Mouse (Mus musculus) embryo, embryonic 10 days (tissue): ENCODE results near the gene Zfp704.

ENCODE experiments used
- DNase-seq: peaks from one replicate; pipeline ENCODE4 v3.0.0-alpha.2; 2015; ENCODE audit warnings: low spot score

Gene Zfp704

DNA sequence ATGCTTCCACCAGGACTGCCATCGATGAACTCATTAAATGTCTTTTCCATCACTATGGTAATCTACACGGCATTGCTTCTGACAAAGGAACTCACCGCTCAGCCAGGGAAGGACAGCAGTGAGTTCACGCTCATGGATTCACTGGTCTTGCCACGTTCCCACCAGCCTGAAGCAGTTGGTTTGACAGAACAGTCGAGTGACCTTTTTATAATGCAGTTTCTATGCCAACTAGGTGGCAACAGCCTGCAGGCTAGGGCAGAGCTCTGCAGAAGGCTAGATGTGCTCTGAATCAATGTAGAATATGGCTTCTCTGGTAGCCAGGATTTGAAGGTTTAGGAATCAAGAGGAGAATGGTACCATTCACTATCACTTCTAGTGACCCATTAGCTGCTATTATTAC is 186.2 kb downstream of the Zfp704 start:
- DNase-seq, result no peak

DNA sequence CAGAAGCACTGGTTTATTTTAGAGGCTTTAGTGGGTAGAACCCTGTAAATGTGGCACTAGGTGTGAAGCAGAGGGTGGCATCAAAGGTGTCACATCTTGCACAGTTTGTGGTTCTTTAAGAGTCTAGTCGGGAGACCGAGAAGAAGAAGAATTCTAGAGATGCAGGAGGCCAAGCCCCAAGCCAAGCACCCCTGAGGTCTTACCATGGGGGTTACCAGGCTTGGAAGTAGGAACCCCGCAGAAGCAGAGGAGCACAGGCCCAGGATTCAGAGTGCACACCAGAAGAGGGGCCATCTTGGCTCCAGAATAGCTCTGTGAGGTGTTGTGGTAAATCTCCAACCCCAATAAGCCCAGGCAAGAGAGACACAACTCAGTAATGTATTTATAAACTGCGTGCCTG is 201.0 kb downstream of the Zfp704 start:
- DNase-seq, result no peak

DNA sequence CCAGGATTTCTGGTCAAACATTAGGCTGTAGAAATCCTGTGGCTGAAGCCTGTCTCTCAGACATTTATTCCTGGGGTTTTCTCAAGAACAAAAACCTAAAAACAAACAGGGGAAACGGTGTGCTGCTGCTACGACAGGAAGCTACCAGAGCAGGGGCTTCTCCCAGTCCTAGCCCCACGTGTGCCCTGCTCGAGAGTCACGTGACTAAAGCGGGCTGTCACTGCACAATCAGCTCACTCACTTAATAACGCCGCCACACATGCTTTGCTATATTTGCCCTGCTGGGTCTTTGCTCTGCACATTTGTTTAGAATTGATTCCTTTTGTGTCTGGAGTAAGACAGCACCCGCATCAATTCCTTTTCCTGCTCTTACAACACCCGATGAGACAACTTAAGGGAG is 202.1 kb downstream of the Zfp704 start:
- DNase-seq, result no peak

DNA sequence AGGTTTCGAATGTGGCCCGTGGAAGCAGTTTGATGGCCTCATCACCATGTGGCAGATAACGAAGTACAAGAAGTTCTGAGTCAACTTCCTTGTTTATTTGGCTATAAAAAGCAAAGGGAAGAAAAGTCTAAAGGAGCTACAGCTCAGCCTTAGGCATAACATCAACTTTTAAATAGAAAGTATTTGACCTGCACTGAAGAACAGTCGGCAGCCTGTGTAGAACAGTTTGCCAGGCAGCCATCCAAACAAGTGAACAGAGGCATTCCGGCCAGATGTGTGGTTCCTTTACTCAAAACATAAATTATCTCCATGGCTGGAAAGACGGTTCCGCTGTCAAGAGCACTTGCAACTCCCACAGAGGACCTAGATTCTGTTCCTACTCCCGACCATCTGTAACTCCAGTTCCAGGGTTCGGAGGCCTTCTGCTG is 202.8 kb downstream of the Zfp704 start:
- DNase-seq, result no peak

DNA sequence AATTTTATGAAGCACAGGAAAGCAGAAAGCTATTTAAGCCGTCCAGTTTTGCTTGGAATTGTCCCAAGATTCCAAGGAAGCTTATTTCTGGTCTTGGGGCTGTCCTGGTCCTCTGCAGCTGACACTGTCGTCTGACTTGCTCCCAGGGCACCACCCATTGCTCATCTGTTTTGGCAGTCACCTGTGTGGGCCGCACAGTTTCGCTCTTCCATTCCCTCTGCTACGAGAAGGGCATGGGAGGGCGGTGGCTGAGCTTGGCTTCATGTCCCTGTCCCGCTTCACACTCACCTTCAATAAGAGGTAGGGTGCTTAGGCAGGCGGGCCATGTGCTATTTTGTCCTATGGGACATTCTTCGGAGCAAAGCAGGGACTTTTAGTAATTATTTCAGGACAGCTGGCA is 204.5 kb downstream of the Zfp704 start:
- no peak for DNase-seq

DNA sequence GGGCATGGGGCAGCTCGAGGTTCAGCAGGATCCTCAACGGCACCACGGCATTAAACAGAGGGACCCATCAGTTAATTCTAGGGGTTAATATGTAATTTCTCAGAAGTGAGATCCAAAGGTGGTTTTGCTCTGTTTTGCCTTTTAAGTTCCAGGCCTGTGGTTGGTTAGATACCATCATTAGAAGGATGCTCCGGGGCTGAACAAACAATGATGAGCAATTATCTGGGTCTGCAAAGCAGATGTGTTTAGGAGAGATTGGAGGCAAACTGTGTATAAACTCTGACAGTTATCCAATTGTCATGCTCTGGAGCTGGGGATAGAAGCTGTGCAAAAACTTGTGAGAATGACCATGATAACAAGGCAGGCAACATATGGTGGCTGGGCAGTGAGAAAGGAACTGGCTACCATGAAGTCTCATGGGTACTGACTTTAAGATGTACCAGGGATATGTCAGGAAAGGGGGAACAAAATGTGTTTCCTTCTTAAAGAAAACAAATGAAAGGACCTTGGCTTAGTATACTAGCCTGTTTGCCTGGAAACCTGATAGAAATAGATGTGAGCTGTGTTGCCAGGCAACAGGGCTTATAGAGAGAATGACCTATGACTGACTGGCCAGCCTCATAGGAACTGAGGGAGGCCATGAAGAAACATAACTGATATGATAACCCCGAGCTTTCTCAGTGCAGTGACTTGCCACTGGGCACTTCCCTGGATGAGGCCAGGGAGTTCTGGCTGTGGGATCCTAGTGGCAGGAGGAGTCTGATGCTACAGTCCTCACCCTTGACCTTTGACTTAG is 206.4 kb downstream of the Zfp704 start:
- DNase-seq, result no peak

DNA sequence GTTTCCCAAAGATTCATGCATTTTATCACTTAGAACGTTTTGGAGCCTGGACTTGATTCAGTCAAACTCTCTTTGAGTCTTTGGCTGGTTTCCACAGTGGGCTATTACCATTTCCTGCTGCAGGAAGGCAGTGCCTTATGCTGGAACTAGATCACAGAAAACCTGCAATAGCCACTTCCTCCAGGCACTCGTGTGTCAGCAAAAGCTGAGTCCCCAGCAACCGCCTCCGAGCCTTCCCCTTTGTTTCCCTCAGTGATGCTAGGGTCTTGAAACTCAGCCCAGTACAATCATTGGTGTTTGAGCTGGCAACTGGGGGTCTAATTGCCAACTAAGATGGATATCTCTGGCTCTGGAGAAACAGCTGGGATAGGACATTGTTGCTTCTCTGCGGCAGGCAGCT is 207.0 kb downstream of the Zfp704 start:
- DNase-seq, result no peak

DNA sequence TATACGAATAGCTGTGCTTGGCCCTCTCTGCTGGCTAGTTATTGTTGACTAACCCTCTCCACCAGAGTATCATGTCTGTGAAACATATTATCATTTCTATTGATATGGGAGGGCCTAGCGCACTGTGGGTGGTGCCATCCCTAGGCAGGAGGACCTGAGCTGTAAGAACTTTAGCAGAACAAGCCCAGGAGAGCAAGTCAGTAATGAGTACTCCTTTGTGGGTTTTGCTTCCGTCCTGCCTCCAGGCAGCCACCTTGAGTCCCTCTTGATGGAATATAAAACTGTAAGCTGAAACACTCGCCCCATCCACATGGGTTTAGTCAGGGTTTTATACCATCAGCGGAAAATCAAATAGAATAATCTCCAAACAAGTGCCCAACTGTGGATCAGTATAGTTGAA is 207.5 kb downstream of the Zfp704 start:
- DNase-seq, result no peak

DNA sequence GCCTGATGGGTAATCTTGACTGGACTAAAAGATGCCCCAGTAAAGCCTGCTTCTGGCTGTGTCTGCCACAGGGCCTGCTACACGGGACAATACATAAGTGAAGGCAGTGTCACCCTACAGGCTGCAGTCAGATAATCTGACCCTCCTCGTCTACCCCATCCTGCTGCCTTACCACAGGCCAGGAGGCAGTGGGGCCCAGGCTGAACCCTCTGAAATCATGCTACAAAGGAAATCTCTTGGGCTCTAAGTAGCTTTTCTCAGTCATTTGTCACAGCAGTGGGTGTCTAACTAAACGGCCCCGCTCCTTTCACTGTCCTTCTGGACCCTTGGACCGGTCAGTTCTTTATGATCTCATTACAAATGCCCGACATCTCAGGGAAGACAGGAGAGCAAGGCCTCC is 208.2 kb downstream of the Zfp704 start:
- no peak for DNase-seq

DNA sequence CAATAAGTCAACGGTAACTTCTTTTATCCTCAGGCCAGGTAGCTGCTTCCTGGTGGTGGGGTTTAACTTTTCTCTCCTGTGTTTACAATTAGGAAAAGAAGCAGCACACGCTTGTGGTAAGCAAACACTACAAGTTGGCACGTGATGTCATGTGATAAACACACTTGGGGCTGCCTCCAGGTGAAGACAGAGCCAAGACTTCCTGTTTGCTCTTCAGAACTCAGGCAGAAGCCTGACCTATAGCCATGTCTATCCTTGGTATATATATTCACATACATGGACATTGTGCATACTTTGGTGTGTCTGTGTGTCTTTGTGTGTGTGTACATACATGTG is 209.0 kb downstream of the Zfp704 start:
- no peak for DNase-seq

DNA sequence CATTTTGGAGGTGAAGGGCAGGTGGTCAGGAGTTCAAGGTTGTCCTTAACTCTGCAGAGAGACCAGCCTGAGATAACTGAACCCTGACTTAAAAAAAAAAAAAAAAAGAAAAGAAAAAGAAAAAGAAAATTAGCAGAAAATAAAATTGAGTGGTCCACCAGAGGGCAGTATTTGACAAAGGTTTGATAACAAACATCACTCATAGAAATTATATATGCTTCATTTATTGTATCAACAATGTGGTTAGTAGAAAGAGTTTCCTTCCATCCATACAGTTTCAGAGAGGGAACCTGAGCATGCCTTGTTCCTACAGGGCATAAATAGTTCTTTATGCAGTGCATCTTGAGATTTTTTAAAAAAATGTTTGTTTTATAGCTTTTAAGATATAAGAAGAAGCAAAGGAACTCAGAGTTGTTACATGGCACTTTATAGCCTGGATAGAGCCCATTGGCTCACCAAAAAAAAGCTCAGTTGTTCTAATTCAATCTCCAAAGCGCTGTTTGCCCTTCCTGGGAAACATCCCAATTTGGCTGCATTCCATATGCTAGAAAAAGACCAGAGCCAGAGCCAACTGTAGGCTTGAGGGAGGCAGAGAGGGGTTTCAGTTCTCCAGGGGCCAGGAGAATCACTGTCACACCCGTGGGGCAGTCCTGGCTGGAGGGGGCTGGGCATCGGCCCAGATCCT is 209.5 kb downstream of the Zfp704 start:
- no peak for DNase-seq

DNA sequence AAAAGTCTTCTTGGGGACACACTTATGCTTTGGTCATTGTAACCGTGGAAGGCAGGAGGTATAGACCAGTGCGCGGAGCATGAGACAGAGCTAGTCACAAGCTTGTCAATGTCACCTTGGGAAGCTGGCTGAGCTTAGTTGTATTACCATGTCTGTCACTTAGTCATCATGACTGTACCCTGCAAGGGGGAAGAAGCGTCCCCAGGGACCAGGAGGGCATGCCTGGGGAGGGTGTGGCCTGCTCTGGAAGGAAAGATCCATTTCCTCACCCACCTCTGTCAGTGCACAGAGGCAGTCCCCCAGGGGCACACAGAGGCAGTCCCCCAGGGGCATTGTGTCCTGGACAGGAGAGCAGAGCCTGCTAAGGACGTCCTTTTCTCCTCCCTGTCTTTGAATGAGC is 211.6 kb downstream of the Zfp704 start:
- no peak for DNase-seq
